Mouse (Mus musculus) hindbrain, postnatal 0 days (tissue): ENCODE results near the gene Astn1. TPM values are rescaled to one million over a fixed set of nuclear protein-coding genes. Genes with fewer than 3 reads are reported as not detected.

Experiments used
- ATAC-seq: fragments of 200-750 bp; cut with Nextera tagmentation; 2 replicates; pipeline ENCODE4 v1.8.0; 2017; ENCODE audit warnings: mild to moderate bottlenecking, moderate TSS enrichment, moderate library complexity
- DNase-seq: peaks from one replicate; pipeline ENCODE4 v3.0.0-alpha.2; 2015; ENCODE audit warnings: low spot score
- H3K27ac ChIP-seq: fragments of 300-500 bp; sonication (generic); 2 replicates; pipeline ENCODE4 v1.5.1; 2014; ENCODE audit warnings: mild to moderate bottlenecking
- H3K27me3 ChIP-seq: fragments of 300-500 bp; sonication (generic); 2 replicates; pipeline ENCODE4 v1.6.1; 2014; ENCODE audit warnings: low read length, mixed read lengths; ENCODE audit not compliant: insufficient read depth
- H3K36me3 ChIP-seq: fragments of 300-500 bp; sonication (generic); 2 replicates; pipeline ENCODE4 v1.6.1; 2014; ENCODE audit warnings: low read length, mixed read lengths; ENCODE audit not compliant: insufficient read depth
- H3K4me1 ChIP-seq: fragments of 300-500 bp; sonication (generic); 2 replicates; pipeline ENCODE4 v1.6.1; 2014; ENCODE audit warnings: antibody characterized with exemption, low read length, mixed read lengths; ENCODE audit not compliant: insufficient read depth
- H3K4me2 ChIP-seq: fragments of 300-500 bp; sonication (generic); 2 replicates; pipeline ENCODE4 v1.6.1; 2014; ENCODE audit warnings: low read depth, mild to moderate bottlenecking, low read length, moderate library complexity, mixed read lengths
- H3K4me3 ChIP-seq: fragments of 300-500 bp; sonication (generic); 2 replicates; pipeline ENCODE4 v1.5.1; 2014; ENCODE audit warnings: low read length
- H3K9ac ChIP-seq: fragments of 300-500 bp; sonication (generic); replicated peaks from 2 replicates; pipeline ENCODE4 v1.6.1; 2014; ENCODE audit warnings: mild to moderate bottlenecking, low read length, moderate library complexity, mixed read lengths
- H3K9me3 ChIP-seq: fragments of 300-500 bp; sonication (generic); 2 replicates; pipeline ENCODE4 v1.6.1; 2016; ENCODE audit warnings: low read length, mixed read lengths
- CTCF ChIP-seq: IDR thresholded peaks from 2 replicates; pipeline ENCODE4 v1.5.1; 2016; ENCODE audit warnings: antibody characterized with exemption, control low read depth, low read depth
- WGBS: fragments of 180-500 bp; shearing (Covaris S2); extraction: QIAGEN DNeasy Blood & Tissue Kit; methylation state at CpG from one replicate; pipeline ENCODE4 v1.1.7; 2014; 5-methylcytosine and 5-hydroxymethylcytosine counted together
- microRNA counts: library from miRNA; unstranded; fragments of <30 nt; microRNA quantifications from one replicate; lab custom pipeline; 2015
- microRNA-seq, 2 experiments: library from miRNA; unstranded; fragments of <30 nt; microRNA quantifications; one replicate each; pipeline ENCODE4; 2016
- polyA plus RNA-seq: library from polyadenylated mRNA; unstranded; fragments of >200 nt; fragmentation: Nextera tagmentation; extraction: Ambion mirVana; gene quantifications from 2 replicates; pipeline ENCODE4 v1.2.1, GENCODE M21; 2015
- total RNA-seq: library from RNA; depleted of rRNA; stranded (reverse); fragments of >200 nt; gene quantifications from 2 replicates; pipeline ENCODE4 v1.2.3, GENCODE M21; 2014; rRNA removed

The Astn1 gene
- total and polyA plus RNA-seq, 2 experiments from 2014 or later, result 31.0 to 137 TPM

GRCm38 (mm10) chr1:158739132-158739919 lies 377.3 kb downstream of the Astn1 start:
- ATAC-seq, result no peak
- Histone ChIP-seq H3K4me1 (no peaks in the 10 kb centered on the region), H3K4me3 (no peak overlapping the region), H3K4me2 (no peak overlapping the region), H3K9ac (no peak overlapping the region), H3K36me3 (no peaks in the 10 kb centered on the region), H3K9me3 (no peaks in the 10 kb centered on the region), H3K27me3 (no peaks in the 10 kb centered on the region), H3K27ac (no peak overlapping the region)
- 29% methylated on average over 5 of the region's 5 CpGs for WGBS
- peak; percentile 25 for DNase-seq
- TF ChIP-seq CTCF, result no peak

DNA sequence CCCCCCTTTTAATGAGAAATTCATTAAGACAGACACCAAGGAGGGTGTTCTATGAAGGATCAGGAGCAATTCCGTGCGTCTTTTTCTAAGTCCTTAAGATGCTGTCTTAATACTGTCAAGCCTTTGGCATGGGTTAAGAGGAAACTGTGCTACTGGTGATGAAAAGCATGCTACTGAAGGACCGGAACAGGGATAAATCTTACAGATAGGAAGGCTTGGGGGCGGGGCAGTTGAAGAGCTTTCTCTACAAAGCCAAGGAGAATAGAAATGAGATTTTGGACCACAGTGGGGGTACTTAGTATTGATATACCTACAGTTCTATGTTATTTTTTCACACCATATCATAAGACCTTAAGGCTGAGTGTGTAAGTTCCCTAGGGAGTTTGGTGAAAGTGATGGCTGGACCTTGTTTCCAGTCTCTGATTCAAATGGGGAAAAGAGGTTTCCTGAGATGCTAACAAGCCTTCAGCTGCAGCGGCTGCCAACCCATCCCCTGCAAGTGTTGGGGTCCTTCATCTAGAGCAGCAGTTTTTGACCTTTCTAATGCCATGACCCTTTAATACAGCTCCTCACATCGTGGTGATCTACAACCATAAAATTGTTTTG lies 378.2 kb downstream of the Astn1 start:
- TF ChIP-seq CTCF, result no peak
- no peak for ATAC-seq

GRCm38 (mm10) chr1:158740949-158741348 lies 378.9 kb downstream of the Astn1 start:
- H3K9ac ChIP-seq, result no peak overlapping the region
- ATAC-seq (no peak), DNase-seq (no peak)
- H3K9me3 ChIP-seq, result no peaks in the 10 kb centered on the region
- H3K36me3 ChIP-seq, result no peaks in the 10 kb centered on the region
- no peak for TF ChIP-seq CTCF
- 88% methylated on average over 5 of the region's 5 CpGs for WGBS
- no peaks in the 10 kb centered on the region for H3K4me1 ChIP-seq
- no peaks in the 10 kb centered on the region for H3K27me3 ChIP-seq
- no peak overlapping the region for H3K4me3 ChIP-seq
- no peak overlapping the region for H3K4me2 ChIP-seq
- H3K27ac ChIP-seq, result no peak overlapping the region

More for the DNA sequence above, 378.2 kb downstream of the Astn1 start:
- no peak for DNase-seq
- H3K27ac ChIP-seq, result no peak overlapping the region
- no peak overlapping the region for H3K4me2 ChIP-seq
- H3K36me3 ChIP-seq, result no peaks in the 10 kb centered on the region
- H3K9ac ChIP-seq, result no peak overlapping the region
- no peaks in the 10 kb centered on the region for H3K4me1 ChIP-seq
- WGBS, result 82% methylated on average over 6 of the region's 6 CpGs
- H3K27me3 ChIP-seq, result no peaks in the 10 kb centered on the region
- no peaks in the 10 kb centered on the region for H3K9me3 ChIP-seq
- H3K4me3 ChIP-seq, result no peak overlapping the region

MicroRNAs encoded within 50 kb of the gene (microRNA counts, 519-probe panel; counts per million panel counts)
- 3,109 counts per million, percentile 50 among the panel's probes with 10 or more counts for microRNA mmu-miR-488 (lab: Ali Mortazavi, UCI)

Small RNA genes within 50 kb of the gene (microRNA-seq; reads per million reads assigned to microRNA genes)
- 365 to 372 reads per million in 2 experiments for gene Mir488

Other genes with a start within 250 kb of the Astn1 start
- gene Brinp2, start 5.9 kb upstream of the Astn1 start, total RNA-seq, result 47.6 and 48.4 TPM in 2 replicates
- 31.8 and 33.7 TPM in 2 replicates for gene Brinp2, start 5.9 kb upstream of the Astn1 start, polyA plus RNA-seq